Mouse (Mus musculus): ENCODE measurements around the gene Ciao2a. TPM values are rescaled to one million over a fixed set of nuclear protein-coding genes. Genes with fewer than 3 reads are reported as not detected.

Gene Ciao2a
- polyA plus RNA-seq, 1 experiment: 18.2 TPM

DNA sequence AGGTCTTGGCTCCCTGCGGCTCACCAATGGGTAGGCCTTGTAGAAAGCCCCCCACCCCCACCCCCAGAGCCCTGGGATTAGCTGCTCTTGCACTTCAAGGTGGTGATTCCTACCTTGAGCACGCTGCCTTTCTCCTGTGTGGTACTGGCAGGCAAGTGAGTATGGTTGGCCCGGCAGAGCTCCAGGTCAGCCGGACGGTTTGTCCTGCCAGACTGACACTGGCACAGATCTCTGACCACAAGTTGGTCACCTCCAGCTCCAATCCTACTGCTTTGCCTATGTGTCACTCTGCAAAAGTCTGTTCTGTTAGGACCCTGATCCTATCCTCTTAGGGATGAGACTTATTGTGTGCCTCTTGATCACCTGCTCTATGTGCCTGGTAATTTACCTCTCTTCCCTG is 58.2 kb downstream of the Ciao2a start:
- Histone ChIP-seq H3K36me3 (ENCODE audit: control insufficient read depth, insufficient read depth, low read length) (no peaks in the 10 kb centered on the region), H3K4me3 (ENCODE audit: control insufficient read depth, low read depth, low read length) (no peak overlapping the region), H3K4me1 (ENCODE audit: control insufficient read depth, insufficient read depth, low read length) (no peaks in the 10 kb centered on the region), H3K27me3 (ENCODE audit: control insufficient read depth, insufficient read depth, low read length) (no peaks in the 10 kb centered on the region), H3K27ac (ENCODE audit: control insufficient read depth, insufficient read depth, low read depth, low read length) (no peak overlapping the region)
- no peak for TF ChIP-seq POLR2A (IDR thresholded peaks at IDR 0.05; ENCODE audit: control insufficient read depth, low read depth, low read length)
- no peak for TF ChIP-seq CTCF (IDR thresholded peaks at IDR 0.05; ENCODE audit: control insufficient read depth, insufficient read depth, insufficient replicate concordance, low read depth, low read length)

DNA sequence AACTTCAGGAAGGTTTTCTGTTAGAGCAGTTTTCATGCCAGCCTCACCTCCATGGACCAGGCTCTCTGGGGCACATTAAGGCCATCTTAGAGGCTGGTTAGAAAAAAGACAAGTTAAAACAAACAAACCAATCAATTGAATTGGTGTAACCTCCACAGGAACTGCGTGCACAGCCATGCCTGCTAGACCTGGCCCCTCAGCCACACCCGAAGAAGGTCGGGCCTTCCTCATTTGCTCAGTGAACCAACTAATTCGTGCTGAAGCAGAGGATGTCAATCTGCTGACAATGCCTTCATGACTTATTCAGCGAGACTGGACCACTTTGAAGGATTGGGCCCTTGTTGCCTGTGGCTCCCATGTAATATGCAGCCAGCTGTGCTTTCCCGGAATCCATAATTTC is 60.0 kb downstream of the Ciao2a start:
- Histone ChIP-seq H3K36me3 (ENCODE audit: control insufficient read depth, insufficient read depth, low read length) (no peaks in the 10 kb centered on the region), H3K4me3 (ENCODE audit: control insufficient read depth, low read depth, low read length) (no peak overlapping the region), H3K27me3 (ENCODE audit: control insufficient read depth, insufficient read depth, low read length) (no peaks in the 10 kb centered on the region), H3K27ac (ENCODE audit: control insufficient read depth, insufficient read depth, low read depth, low read length) (no peak overlapping the region), H3K4me1 (ENCODE audit: control insufficient read depth, insufficient read depth, low read length) (no peaks in the 10 kb centered on the region)
- no peak for TF ChIP-seq POLR2A (IDR thresholded peaks at IDR 0.05; ENCODE audit: control insufficient read depth, low read depth, low read length)
- TF ChIP-seq CTCF (IDR thresholded peaks at IDR 0.05; ENCODE audit: control insufficient read depth, insufficient read depth, insufficient replicate concordance, low read depth, low read length): no peak

Other genes starting within 250 kb of the Ciao2a start
- gene Pclaf, start 236.4 kb upstream of the Ciao2a start, polyA plus RNA-seq (2012; rRNA removed): 0.56 and 0.63 TPM in 2 replicates
- 80.9 and 83.4 TPM in 2 replicates for gene Trip4, start 217.8 kb upstream of the Ciao2a start, polyA plus RNA-seq (2012; rRNA removed)
- 17.5 and 20.3 TPM in 2 replicates for gene Csnk1g1, start 217.7 kb upstream of the Ciao2a start, polyA plus RNA-seq (2012; rRNA removed)
- 66.6 and 68.0 TPM in 2 replicates for gene Ppib, start 66.4 kb upstream of the Ciao2a start, polyA plus RNA-seq (2012; rRNA removed)
- 0.10 and 0.22 TPM in 2 replicates for gene Snx22, start 56.9 kb upstream of the Ciao2a start, polyA plus RNA-seq (2012; rRNA removed)
- gene Snx1, start within 50 bp of the Ciao2a start, polyA plus RNA-seq (2012; rRNA removed): 98.1 and 102 TPM in 2 replicates
- gene Dapk2, start 31.6 kb downstream of the Ciao2a start, polyA plus RNA-seq (2012; rRNA removed): 0.67 and 0.70 TPM in 2 replicates
- gene Herc1, start 223.8 kb downstream of the Ciao2a start, polyA plus RNA-seq (2012; rRNA removed): 15.5 and 19.5 TPM in 2 replicates

All from testis, adult 2 months (tissue).